Mouse (Mus musculus): ENCODE measurements around the gene Chst1. TPM values are rescaled to one million over a fixed set of nuclear protein-coding genes. Genes with fewer than 3 reads are reported as not detected.

Gene Chst1
- 2.4 TPM for polyA plus RNA-seq (2015; fragmentation: Illumina TruSeq; extraction: RNeasy Lipid Tissue Mini Kit (QIAGEN cat#74804); ENCODE audit: insufficient read depth, low read depth, low replicate concordance)

DNA sequence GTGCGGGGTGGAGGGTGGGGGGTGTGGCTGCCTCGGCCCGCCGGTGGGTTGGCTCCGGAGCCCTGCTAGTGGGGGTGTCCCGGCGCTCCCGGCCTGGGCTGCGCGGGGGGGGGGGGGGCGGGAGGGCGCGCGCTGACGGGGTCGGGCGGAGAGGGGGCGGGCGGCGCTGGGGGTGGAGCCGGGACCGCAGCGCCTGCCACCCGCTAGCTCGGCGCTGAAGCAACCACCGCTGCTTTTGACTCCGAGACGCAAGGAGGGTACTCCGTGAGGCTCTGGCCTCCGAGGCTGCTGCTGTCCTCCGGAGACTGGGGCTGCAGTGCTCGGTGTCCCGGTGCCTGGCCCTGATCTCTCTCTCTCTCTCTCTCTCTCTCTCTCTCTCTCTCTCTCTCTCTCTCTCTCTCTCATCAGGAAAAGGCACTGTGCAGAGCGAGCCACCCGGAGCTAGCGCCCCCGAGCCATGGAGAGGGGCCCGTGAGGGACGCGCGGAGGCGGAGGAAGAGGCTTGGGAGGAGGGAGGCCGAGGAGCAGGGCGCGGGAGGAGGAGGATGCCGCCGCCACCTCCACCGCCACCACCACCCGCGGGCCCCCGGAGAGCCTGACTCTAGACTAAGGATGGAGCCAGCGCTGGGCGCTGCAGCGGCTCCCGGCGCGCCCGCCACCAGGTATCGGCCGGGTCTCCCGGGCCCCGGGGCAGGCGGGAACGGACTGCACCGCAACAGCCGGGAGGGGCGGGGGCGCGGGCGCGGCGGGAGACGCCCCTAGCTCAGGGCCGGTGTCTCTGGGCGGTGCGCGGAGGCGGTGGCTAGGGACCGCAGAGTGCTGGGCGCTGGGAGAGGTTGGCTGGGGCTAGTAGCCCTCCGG is at the start of gene Chst1:
TSS of gene Chst1 (plus strand) at position 221 of the 861 bp plus-strand sequence.

Other genes starting within 250 kb of the Chst1 start
- 8.3 TPM for gene Pex16, start 225.0 kb upstream of the Chst1 start, polyA plus RNA-seq (2015; fragmentation: Illumina TruSeq; extraction: RNeasy Lipid Tissue Mini Kit (QIAGEN cat#74804); ENCODE audit: insufficient read depth, low read depth, low replicate concordance)
- gene Large2, start 224.8 kb upstream of the Chst1 start, polyA plus RNA-seq (2015; fragmentation: Illumina TruSeq; extraction: RNeasy Lipid Tissue Mini Kit (QIAGEN cat#74804); ENCODE audit: insufficient read depth, low read depth, low replicate concordance): 25.1 TPM
- 2.9 TPM for gene 1700029I15Rik, start 217.2 kb upstream of the Chst1 start, polyA plus RNA-seq (2015; fragmentation: Illumina TruSeq; extraction: RNeasy Lipid Tissue Mini Kit (QIAGEN cat#74804); ENCODE audit: insufficient read depth, low read depth, low replicate concordance)
- 7.5 TPM for gene Mapk8ip1, start 198.4 kb upstream of the Chst1 start, polyA plus RNA-seq (2015; fragmentation: Illumina TruSeq; extraction: RNeasy Lipid Tissue Mini Kit (QIAGEN cat#74804); ENCODE audit: insufficient read depth, low read depth, low replicate concordance)
- 6.1 TPM for gene Cry2, start 165.7 kb upstream of the Chst1 start, polyA plus RNA-seq (2015; fragmentation: Illumina TruSeq; extraction: RNeasy Lipid Tissue Mini Kit (QIAGEN cat#74804); ENCODE audit: insufficient read depth, low read depth, low replicate concordance)
- 5.8 TPM for gene Slc35c1, start 139.2 kb upstream of the Chst1 start, polyA plus RNA-seq (2015; fragmentation: Illumina TruSeq; extraction: RNeasy Lipid Tissue Mini Kit (QIAGEN cat#74804); ENCODE audit: insufficient read depth, low read depth, low replicate concordance)

All from pancreas, adult 10 weeks (tissue).